Mouse (Mus musculus): Measurements from ENCODE around the gene Ckap2l. TPM values are rescaled to one million over a fixed set of nuclear protein-coding genes. Genes with fewer than 3 reads are reported as not detected.

Gene Ckap2l
- polyA plus RNA-seq, 1 experiment: 6.9 TPM

- TF ChIP-seq POLR2A (IDR thresholded peaks at IDR 0.05; ENCODE audit: borderline replicate concordance, extremely low read depth, insufficient read depth, insufficient read length, poor library complexity, severe bottlenecking): no peak
- TF ChIP-seq CTCF (IDR thresholded peaks at IDR 0.05; ENCODE audit: borderline replicate concordance, extremely low read depth, insufficient read depth, insufficient read length): no peak
Observed at GRCm38 (mm10) chr2:129233803-129234477, 63.1 kb downstream of the Ckap2l start.

GRCm38 (mm10) chr2:129233218-129233617 lies 63.8 kb downstream of the Ckap2l start:
- no peak for TF ChIP-seq CTCF (IDR thresholded peaks at IDR 0.05; ENCODE audit: borderline replicate concordance, extremely low read depth, insufficient read depth, insufficient read length)
- TF ChIP-seq POLR2A (IDR thresholded peaks at IDR 0.05; ENCODE audit: borderline replicate concordance, extremely low read depth, insufficient read depth, insufficient read length, poor library complexity, severe bottlenecking): no peak
- DNase-seq (ENCODE audit: low read depth): no peak

More at GRCm38 (mm10) chr2:129233803-129234477, 63.1 kb downstream of the Ckap2l start:
- DNase-seq (ENCODE audit: low read depth): no peak

- TF ChIP-seq CTCF (IDR thresholded peaks at IDR 0.05; ENCODE audit: borderline replicate concordance, extremely low read depth, insufficient read depth, insufficient read length) (no peak), POLR2A (IDR thresholded peaks at IDR 0.05; ENCODE audit: borderline replicate concordance, extremely low read depth, insufficient read depth, insufficient read length, poor library complexity, severe bottlenecking) (no peak)
- no peak for DNase-seq (ENCODE audit: low read depth)
Observed at GRCm38 (mm10) chr2:129232484-129232883, 64.5 kb downstream of the Ckap2l start.

DNA sequence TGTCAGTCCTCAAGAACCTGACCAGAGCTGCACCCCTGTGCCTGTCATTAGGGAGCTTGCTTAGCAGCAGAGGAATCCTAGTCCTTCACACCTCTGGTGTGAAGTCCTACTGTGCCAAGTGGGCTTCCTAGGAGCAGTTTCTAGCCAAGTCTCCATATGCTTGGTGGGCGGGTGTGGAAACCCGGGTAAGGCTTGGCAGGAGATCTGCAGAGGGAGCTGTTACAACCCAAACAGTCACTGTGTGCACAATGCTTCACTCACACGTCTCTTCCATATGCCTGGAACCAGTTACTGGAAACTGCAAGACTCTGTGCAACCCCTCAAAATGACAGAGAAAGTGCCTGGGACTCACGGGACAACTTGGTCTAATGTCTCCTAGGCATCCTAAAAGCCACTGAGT lies 65.0 kb downstream of the Ckap2l start:
- no peak for TF ChIP-seq POLR2A (IDR thresholded peaks at IDR 0.05; ENCODE audit: borderline replicate concordance, extremely low read depth, insufficient read depth, insufficient read length, poor library complexity, severe bottlenecking)
- TF ChIP-seq CTCF (IDR thresholded peaks at IDR 0.05; ENCODE audit: borderline replicate concordance, extremely low read depth, insufficient read depth, insufficient read length): no peak

GRCm38 (mm10) chr2:129229316-129229715 lies 67.7 kb downstream of the Ckap2l start:
- no peak for DNase-seq (ENCODE audit: low read depth)
- TF ChIP-seq CTCF (IDR thresholded peaks at IDR 0.05; ENCODE audit: borderline replicate concordance, extremely low read depth, insufficient read depth, insufficient read length) (no peak), POLR2A (IDR thresholded peaks at IDR 0.05; ENCODE audit: borderline replicate concordance, extremely low read depth, insufficient read depth, insufficient read length, poor library complexity, severe bottlenecking) (no peak)

More for the DNA sequence above, 65.0 kb downstream of the Ckap2l start:
- peak; percentile 90 for DNase-seq (ENCODE audit: low read depth)

GRCm38 (mm10) chr2:129228571-129228970 lies 68.4 kb downstream of the Ckap2l start:
- no peak for DNase-seq (ENCODE audit: low read depth)
- TF ChIP-seq CTCF (IDR thresholded peaks at IDR 0.05; ENCODE audit: borderline replicate concordance, extremely low read depth, insufficient read depth, insufficient read length) (no peak), POLR2A (IDR thresholded peaks at IDR 0.05; ENCODE audit: borderline replicate concordance, extremely low read depth, insufficient read depth, insufficient read length, poor library complexity, severe bottlenecking) (no peak)

- TF ChIP-seq POLR2A (IDR thresholded peaks at IDR 0.05; ENCODE audit: borderline replicate concordance, extremely low read depth, insufficient read depth, insufficient read length, poor library complexity, severe bottlenecking) (no peak), CTCF (IDR thresholded peaks at IDR 0.05; ENCODE audit: borderline replicate concordance, extremely low read depth, insufficient read depth, insufficient read length) (no peak)
- no peak for DNase-seq (ENCODE audit: low read depth)
Observed at GRCm38 (mm10) chr2:129227709-129228108, 69.3 kb downstream of the Ckap2l start.

GRCm38 (mm10) chr2:129227011-129227529 lies 69.9 kb downstream of the Ckap2l start:
- no peak for TF ChIP-seq POLR2A (IDR thresholded peaks at IDR 0.05; ENCODE audit: borderline replicate concordance, extremely low read depth, insufficient read depth, insufficient read length, poor library complexity, severe bottlenecking)
- no peak for TF ChIP-seq CTCF (IDR thresholded peaks at IDR 0.05; ENCODE audit: borderline replicate concordance, extremely low read depth, insufficient read depth, insufficient read length)
- DNase-seq (ENCODE audit: low read depth): no peak

DNA sequence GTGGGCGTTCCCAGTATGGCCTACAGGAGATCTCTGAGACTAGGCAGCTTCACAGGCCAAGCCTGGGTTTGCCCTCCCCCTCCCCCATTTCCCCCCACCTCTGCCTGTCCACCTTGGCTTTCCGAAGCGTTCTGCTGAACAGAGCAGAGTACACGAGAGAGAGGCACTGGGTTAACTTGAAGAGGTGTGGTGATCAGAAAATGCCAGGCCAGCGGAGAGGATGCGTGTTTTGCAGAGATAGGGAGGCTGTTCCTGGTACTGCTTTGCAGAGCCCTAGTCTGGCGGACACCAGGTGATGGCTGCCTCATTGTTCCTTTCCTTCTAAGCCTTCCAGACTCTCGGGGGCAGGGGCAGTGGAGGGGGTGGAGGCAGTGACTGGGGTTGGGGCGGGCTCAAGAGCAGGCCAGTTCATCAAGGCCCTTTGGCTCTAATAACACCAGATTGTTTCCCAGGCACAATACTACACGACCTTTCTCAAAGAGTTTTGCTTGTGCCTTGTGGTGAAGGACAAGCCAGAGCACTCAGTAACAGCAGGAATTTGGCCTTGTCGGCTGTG lies 70.6 kb downstream of the Ckap2l start:
- DNase-seq (ENCODE audit: low read depth): no peak
- TF ChIP-seq CTCF (IDR thresholded peaks at IDR 0.05; ENCODE audit: borderline replicate concordance, extremely low read depth, insufficient read depth, insufficient read length) (no peak), POLR2A (IDR thresholded peaks at IDR 0.05; ENCODE audit: borderline replicate concordance, extremely low read depth, insufficient read depth, insufficient read length, poor library complexity, severe bottlenecking) (no peak)

- TF ChIP-seq POLR2A (IDR thresholded peaks at IDR 0.05; ENCODE audit: borderline replicate concordance, extremely low read depth, insufficient read depth, insufficient read length, poor library complexity, severe bottlenecking) (no peak), CTCF (IDR thresholded peaks at IDR 0.05; ENCODE audit: borderline replicate concordance, extremely low read depth, insufficient read depth, insufficient read length) (no peak)
- DNase-seq (ENCODE audit: low read depth): no peak
Observed at GRCm38 (mm10) chr2:129225251-129225819, 71.7 kb downstream of the Ckap2l start.

- TF ChIP-seq CTCF (IDR thresholded peaks at IDR 0.05; ENCODE audit: borderline replicate concordance, extremely low read depth, insufficient read depth, insufficient read length) (no peak), POLR2A (IDR thresholded peaks at IDR 0.05; ENCODE audit: borderline replicate concordance, extremely low read depth, insufficient read depth, insufficient read length, poor library complexity, severe bottlenecking) (no peak)
- no peak for DNase-seq (ENCODE audit: low read depth)
Observed at GRCm38 (mm10) chr2:129224178-129224577, 72.8 kb downstream of the Ckap2l start.

Measured in brain, embryonic 14.5 days (tissue).